Mouse (Mus musculus): ENCODE data around the gene Rbbp9. TPM values are rescaled to one million over a fixed set of nuclear protein-coding genes. Genes with fewer than 3 reads are reported as not detected.

Rbbp9 gene
- polyA plus RNA-seq (2012; rRNA removed; ENCODE audit: low replicate concordance): 22.7 and 32.6 TPM in 2 replicates

DNA sequence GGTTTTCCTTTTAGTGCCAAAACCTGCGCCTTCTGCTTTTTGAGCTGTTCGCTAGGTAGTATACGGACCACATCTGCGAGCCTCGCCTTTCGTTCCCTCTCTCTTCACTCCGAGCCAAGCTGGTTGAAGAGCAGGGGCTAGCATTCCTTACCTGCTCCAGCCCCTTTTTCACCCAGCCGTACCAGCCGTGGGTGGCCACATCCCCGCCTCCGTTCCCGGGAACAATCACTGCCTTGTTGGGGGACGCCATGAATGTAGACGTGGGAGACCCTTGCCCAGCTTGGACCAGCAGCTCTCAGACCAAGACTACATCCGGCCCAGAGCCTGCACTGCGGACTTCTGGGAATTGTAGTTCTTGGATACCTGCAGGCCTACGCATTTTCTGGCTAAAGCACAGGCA, at the start of gene Rbbp9:
Gene Rbbp9, minus strand, starts transcription at position 341 of the 400 bp plus-strand sequence.

DNA sequence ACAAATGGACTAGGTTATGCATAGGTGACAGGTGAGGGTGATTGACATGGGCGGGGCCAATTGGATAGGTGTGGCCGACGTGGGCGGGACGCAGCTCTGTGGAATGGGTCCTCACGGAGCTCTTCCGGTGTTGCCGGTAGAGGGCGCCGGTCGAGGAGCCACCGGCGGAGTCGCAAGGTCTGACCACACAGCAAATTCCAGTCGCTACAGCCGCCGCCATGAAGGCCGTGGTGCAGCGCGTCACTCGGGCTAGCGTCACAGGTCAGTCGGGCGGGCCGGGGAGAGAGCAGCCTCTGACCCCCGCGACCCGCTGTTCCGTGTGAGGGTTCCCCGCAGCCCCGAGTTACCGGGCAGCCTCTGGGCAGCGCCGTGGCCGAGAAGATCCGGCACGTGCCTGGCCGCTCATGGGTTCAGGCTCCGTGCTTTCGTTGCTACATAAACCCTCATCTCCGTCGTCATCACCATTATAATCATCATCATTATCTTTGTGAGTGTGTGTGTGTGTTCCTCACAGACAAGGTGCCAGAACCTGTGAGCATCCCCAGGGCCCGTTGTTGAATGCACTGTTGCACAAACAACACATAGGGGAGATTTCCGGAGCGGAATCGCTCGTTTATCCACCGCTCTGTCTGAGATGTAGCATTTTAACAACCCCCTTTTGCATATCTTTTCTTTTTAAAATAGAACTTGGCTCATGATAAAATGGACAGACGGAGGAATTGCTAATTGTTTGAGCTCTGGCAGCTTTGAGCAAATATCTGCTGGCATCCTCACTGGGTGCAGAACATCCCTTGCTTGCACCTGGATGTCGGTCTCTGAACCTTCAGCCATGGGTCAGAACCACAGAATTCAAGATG, 49.4 kb upstream of the Rbbp9 start, which contains the start of gene Dtd1:
Gene Dtd1, plus strand, starts transcription at position 67 of the 857 bp plus-strand sequence.

DNA sequence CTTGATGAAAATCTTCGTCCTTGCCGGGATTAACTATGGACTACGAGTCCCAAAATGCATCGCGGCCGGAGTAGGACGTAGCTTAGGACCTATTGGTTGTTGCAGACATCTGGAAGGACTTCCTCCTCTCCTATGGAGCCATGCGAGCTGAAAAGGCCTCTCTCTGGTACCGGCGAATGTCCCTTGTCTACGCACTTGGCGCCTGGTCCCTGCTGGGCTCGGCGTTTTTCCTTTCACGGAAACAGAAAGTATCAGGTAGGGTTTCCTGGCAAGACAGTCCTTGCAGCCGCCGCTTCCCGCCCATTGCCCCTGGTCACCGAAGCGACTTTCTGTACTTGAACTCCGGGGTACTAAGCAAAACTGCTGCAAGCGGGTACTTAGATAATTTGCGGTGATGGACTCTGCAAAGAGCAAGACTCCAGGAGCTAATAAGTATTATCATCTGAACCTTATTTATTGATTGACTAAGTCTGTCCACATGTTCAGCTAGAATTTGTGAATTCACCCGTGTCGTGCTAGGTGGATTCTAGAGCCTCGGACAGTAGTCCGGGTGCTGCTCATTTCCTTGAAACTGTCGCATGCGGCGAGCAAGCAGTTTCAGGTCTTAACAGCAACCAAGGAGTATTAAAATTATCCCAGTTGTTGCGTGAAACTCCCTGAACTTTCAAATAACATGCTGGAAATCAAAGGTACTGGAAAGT, 43.4 kb upstream of the Rbbp9 start, which contains the start of gene Smim26:
Gene Smim26, plus strand, starts transcription at position 104 of the 701 bp plus-strand sequence.

GRCm38 (mm10) chr2:144555820-144556552, 5.3 kb upstream of the Rbbp9 start, which contains the start of gene Sec23b:
TSS of gene Sec23b (plus strand) at chr2:144556229.

DNA sequence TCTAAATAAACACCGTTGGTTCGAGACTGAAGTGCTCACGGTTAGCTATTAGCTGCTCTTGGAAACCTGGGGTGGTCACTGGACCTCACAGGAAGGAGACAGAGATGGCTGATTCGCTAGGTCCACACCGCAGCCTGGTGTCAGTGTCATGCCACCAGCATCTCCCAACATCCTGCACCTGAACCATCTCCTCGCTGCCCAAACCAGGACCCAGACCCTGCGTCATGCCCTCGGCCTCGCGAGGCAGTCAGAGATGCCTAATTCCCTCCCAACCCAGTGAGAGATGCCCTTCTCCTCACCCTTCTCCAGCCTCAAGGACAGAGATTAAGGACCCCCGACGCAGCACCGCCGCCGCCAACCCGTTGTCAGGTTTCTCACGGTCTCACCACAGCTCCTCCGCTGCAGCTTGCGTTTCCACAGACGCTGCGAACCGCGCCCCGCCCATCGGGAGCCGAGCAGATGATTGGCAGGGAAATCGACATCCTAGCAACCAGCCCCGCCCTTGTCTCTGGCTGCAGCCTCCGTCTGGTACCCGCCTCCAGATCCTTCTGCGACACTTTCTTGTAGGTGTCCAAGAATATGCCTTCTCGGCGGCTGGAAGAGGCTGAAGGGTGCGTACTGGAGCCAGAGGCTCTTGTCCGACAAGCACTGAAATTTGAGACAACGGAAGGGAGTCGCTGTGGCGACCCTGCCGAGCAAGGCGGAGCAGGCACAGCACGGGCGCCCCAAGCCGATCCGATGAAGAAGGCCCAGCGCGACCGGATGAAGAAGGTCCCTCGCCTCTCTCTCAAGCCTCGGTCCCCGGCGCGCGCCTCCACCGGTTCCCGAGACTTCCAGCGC, 23.5 kb downstream of the Rbbp9 start, which contains the start of the genes Dzank1 and Polr3f:
Gene Dzank1, minus strand, starts transcription at position 434 of the 840 bp plus-strand sequence.
Gene Polr3f, plus strand, starts transcription at position 738 of the 840 bp plus-strand sequence.

Other genes starting within 250 kb of the Rbbp9 start
- gene Ovol2, start 218.7 kb downstream of the Rbbp9 start, polyA plus RNA-seq (2012; rRNA removed; ENCODE audit: low replicate concordance): 0.10 and 1.6 TPM in 2 replicates
- gene Kat14, start 181.9 kb downstream of the Rbbp9 start, polyA plus RNA-seq (2012; rRNA removed; ENCODE audit: low replicate concordance): 28.3 and 30.5 TPM in 2 replicates
- not detected in 2 replicates for gene Pet117, start 181.9 kb downstream of the Rbbp9 start, polyA plus RNA-seq (2012; rRNA removed; ENCODE audit: low replicate concordance)
- gene Dzank1, start 23.5 kb downstream of the Rbbp9 start, polyA plus RNA-seq (2012; rRNA removed; ENCODE audit: low replicate concordance): 1.6 and 2.0 TPM in 2 replicates
- 5.7 and 12.3 TPM in 2 replicates for gene Polr3f, start 23.2 kb downstream of the Rbbp9 start, polyA plus RNA-seq (2012; rRNA removed; ENCODE audit: low replicate concordance)
- 40.2 and 131 TPM in 2 replicates for gene Sec23b, start 5.4 kb upstream of the Rbbp9 start, polyA plus RNA-seq (2012; rRNA removed; ENCODE audit: low replicate concordance)
- gene Smim26, start 43.2 kb upstream of the Rbbp9 start, polyA plus RNA-seq (2012; rRNA removed; ENCODE audit: low replicate concordance): 7.7 and 9.9 TPM in 2 replicates
- 14.3 and 22.7 TPM in 2 replicates for gene Dtd1, start 49.0 kb upstream of the Rbbp9 start, polyA plus RNA-seq (2012; rRNA removed; ENCODE audit: low replicate concordance)